Mouse (Mus musculus): ENCODE measurements around the gene Nup54. TPM values are rescaled to one million over a fixed set of nuclear protein-coding genes. Genes with fewer than 3 reads are reported as not detected.

Gene Nup54
- total and polyA plus RNA-seq, 2 experiments from 2014 or later, result 14.2 to 22.0 TPM

DNA sequence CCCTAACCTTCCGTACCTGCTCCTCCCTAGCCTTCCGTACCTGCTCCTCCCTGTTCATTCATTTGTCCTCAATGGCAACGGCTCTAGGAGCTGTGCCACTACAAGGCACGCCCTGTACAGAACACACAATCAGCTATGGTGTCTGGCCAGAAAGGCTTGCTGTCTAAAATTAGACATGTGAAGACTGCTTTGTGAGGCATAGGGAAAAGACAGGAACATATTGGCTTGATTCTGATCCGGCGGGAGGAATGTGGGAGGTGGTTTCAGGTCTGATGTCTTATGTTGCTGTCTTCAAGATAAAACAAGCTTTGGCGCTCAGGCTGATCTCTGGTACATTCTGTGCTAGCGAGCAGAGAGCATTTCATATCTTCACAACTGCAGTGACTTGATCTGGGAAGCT lies 44.4 kb downstream of the Nup54 start:
- Histone ChIP-seq H3K4me1 (ENCODE audit: control insufficient read depth, insufficient read depth) (peaks cover 51% of the 10 kb centered on the region), H3K4me3 (ENCODE audit: low read depth, low read length) (peak overlapping the region; percentile 22), H3K4me2 (ENCODE audit: low read depth, low read length) (peak overlapping the region; percentile 57), H3K9me3 (replicated peaks; ENCODE audit: control insufficient read depth, low read length) (no peaks in the 10 kb centered on the region), H3K9ac (replicated peaks; ENCODE audit: low read depth, low read length) (0 out of 2 replicates have a peak overlapping the region, but pooled peaks have one; percentile 52), H3K27me3 (ENCODE audit: control insufficient read depth, insufficient read depth, low read length) (no peaks in the 10 kb centered on the region), H3K36me3 (replicated peaks; ENCODE audit: control insufficient read depth, insufficient read depth, low read length) (peaks cover 16% of the 10 kb centered on the region), H3K27ac (ENCODE audit: low read depth) (peak overlapping the region; percentile 95)
- TF ChIP-seq EP300 (IDR thresholded peaks at IDR 0.05; ENCODE audit: low read depth) (peak; percentile 81), CTCF (IDR thresholded peaks at IDR 0.05; ENCODE audit: low read depth) (no peak)
- 15% methylated on average over 8 of the region's 8 CpGs for WGBS
- ATAC-seq (ENCODE audit: insufficient read depth, low read depth) (peak; percentile 62), DNase-seq (ENCODE audit: low spot score) (peak; percentile 78)

DNA sequence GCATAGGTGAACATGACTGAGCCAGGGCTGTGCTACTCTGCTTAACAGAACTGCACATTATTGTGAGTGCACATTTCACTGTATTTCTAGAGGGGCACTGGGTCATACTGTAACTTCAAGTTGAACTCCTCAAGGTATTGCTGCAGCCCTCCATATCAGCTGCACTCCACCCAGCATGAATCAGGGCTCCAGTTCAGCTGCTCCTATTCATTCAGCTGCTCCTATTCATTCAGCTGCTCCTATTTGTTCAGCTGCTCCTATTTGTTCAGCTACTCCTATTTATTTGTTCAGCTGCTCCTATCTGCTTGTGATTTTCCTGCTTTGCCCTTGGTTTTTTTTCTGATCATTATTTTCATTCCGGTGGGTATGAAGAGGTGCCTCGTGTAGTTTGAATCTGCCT lies 45.0 kb downstream of the Nup54 start:
- Histone ChIP-seq H3K27ac (ENCODE audit: low read depth) (peak overlapping the region; percentile 95), H3K9ac (replicated peaks; ENCODE audit: low read depth, low read length) (0 out of 2 replicates have a peak overlapping the region, but pooled peaks have one; percentile 3), H3K27me3 (ENCODE audit: control insufficient read depth, insufficient read depth, low read length) (no peaks in the 10 kb centered on the region), H3K4me1 (ENCODE audit: control insufficient read depth, insufficient read depth) (peaks cover 51% of the 10 kb centered on the region), H3K4me2 (ENCODE audit: low read depth, low read length) (peak overlapping the region; percentile 57), H3K36me3 (replicated peaks; ENCODE audit: control insufficient read depth, insufficient read depth, low read length) (peaks cover 16% of the 10 kb centered on the region), H3K9me3 (replicated peaks; ENCODE audit: control insufficient read depth, low read length) (no peaks in the 10 kb centered on the region), H3K4me3 (ENCODE audit: low read depth, low read length) (peak overlapping the region; percentile 22; the same call in 1 of the 2 replicates)
- no peak for ATAC-seq (ENCODE audit: insufficient read depth, low read depth)
- 64% methylated on average over 2 of the region's 2 CpGs for WGBS
- TF ChIP-seq EP300 (IDR thresholded peaks at IDR 0.05; ENCODE audit: low read depth) (no peak), CTCF (IDR thresholded peaks at IDR 0.05; ENCODE audit: low read depth) (no peak)
- no peak for DNase-seq (ENCODE audit: low spot score)

DNA sequence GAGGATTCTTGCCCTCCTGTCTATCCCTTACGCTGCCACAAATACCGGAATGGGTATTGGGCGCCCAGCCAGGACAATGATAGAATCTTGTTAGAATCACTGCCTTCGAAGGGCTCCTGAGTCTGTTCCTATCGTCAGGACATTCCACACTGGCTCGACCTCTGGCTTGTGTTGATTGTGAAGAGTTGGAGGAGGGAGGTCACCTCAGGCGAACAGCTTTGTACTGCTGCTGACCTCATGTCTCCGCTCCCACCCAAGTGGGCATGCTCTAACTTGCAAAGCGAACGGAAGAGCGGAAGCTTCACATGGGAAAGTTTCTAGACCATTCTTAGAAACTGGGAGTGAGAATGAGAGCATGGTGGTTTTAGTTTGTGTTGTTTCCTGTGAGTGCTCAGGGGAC lies 47.6 kb downstream of the Nup54 start:
- H3K27me3 ChIP-seq (ENCODE audit: control insufficient read depth, insufficient read depth, low read length), result no peaks in the 10 kb centered on the region
- no peaks in the 10 kb centered on the region for H3K9me3 ChIP-seq (replicated peaks; ENCODE audit: control insufficient read depth, low read length)
- peak overlapping the region; percentile 57 for H3K4me2 ChIP-seq (ENCODE audit: low read depth, low read length)
- H3K4me3 ChIP-seq (ENCODE audit: low read depth, low read length), result peak overlapping the region; percentile 37
- peaks cover 51% of the 10 kb centered on the region for H3K4me1 ChIP-seq (ENCODE audit: control insufficient read depth, insufficient read depth)
- peak overlapping the region; percentile 92 for H3K27ac ChIP-seq (ENCODE audit: low read depth)
- DNase-seq (ENCODE audit: low spot score) (peak; percentile 85), ATAC-seq (ENCODE audit: insufficient read depth, low read depth) (peak; percentile 82)
- TF ChIP-seq EP300 (IDR thresholded peaks at IDR 0.05; ENCODE audit: low read depth), result 0 out of 2 replicates have a peak, but pooled peaks have one; percentile 17
- TF ChIP-seq CTCF (IDR thresholded peaks at IDR 0.05; ENCODE audit: low read depth), result no peak
- H3K9ac ChIP-seq (replicated peaks; ENCODE audit: low read depth, low read length), result peak overlapping the region; percentile 48; the same call in 1 of the 2 replicates
- 7% methylated on average over 11 of the region's 11 CpGs for WGBS
- peaks cover under 1% of the 10 kb centered on the region; the same call in 1 of the 2 replicates for H3K36me3 ChIP-seq (replicated peaks; ENCODE audit: control insufficient read depth, insufficient read depth, low read length)

DNA sequence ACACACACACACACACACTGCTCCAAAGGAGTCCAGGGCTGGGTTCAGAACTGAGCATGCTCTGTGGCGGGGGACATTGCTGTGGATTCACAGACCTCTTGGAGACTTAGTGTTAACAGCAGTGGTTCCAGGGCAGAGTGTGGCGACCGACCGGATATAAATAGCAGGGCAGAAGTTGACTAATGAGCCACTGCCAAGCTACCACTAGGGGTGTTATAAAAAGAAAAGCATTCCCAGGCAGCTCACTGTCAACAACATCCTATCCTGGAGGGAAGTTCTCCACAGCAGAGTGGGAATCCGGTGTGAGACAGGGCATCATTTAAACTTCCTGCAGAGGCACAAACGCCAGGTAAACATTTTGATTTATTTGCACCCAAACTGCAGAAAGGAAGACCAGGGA lies 48.4 kb downstream of the Nup54 start:
- no peaks in the 10 kb centered on the region for H3K27me3 ChIP-seq (ENCODE audit: control insufficient read depth, insufficient read depth, low read length)
- DNase-seq (ENCODE audit: low spot score) (peak; percentile 90), ATAC-seq (ENCODE audit: insufficient read depth, low read depth) (peak; percentile 81)
- peak; percentile 54 for TF ChIP-seq CTCF (IDR thresholded peaks at IDR 0.05; ENCODE audit: low read depth)
- peak; percentile 59; the same call in 1 of the 2 replicates for TF ChIP-seq EP300 (IDR thresholded peaks at IDR 0.05; ENCODE audit: low read depth)
- H3K4me2 ChIP-seq (ENCODE audit: low read depth, low read length), result peak overlapping the region; percentile 57
- H3K36me3 ChIP-seq (replicated peaks; ENCODE audit: control insufficient read depth, insufficient read depth, low read length), result no peaks in the 10 kb centered on the region
- peak overlapping the region; percentile 44; the same call in 1 of the 2 replicates for H3K9ac ChIP-seq (replicated peaks; ENCODE audit: low read depth, low read length)
- H3K9me3 ChIP-seq (replicated peaks; ENCODE audit: control insufficient read depth, low read length), result no peaks in the 10 kb centered on the region
- H3K4me3 ChIP-seq (ENCODE audit: low read depth, low read length), result peak overlapping the region; percentile 37
- H3K27ac ChIP-seq (ENCODE audit: low read depth), result peak overlapping the region; percentile 92
- peaks cover 47% of the 10 kb centered on the region for H3K4me1 ChIP-seq (ENCODE audit: control insufficient read depth, insufficient read depth)
- WGBS, result 10% methylated on average over 6 of the region's 6 CpGs

DNA sequence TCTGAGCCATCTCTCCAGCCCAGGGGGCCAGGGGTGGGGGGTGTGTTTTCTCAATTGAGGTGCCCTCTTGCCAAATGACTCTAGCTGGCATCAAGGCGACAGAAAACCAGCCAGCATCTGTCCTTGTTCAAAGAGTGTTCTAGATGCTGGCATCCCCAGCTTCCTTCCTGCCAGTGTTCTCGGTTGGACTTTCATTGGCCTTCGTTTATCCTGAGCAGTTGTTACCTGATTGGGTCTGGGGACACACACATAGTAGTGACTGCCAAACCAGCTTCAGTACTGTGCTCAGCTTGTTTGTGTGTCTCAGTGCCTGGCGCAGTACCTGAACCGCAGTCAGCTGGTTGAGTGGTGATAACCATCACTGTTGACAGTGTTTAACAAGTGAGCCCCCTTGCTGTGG lies 48.9 kb downstream of the Nup54 start:
- TF ChIP-seq CTCF (IDR thresholded peaks at IDR 0.05; ENCODE audit: low read depth) (no peak), EP300 (IDR thresholded peaks at IDR 0.05; ENCODE audit: low read depth) (no peak)
- H3K4me3 ChIP-seq (ENCODE audit: low read depth, low read length), result no peak overlapping the region
- no peaks in the 10 kb centered on the region for H3K36me3 ChIP-seq (replicated peaks; ENCODE audit: control insufficient read depth, insufficient read depth, low read length)
- peak overlapping the region; percentile 92 for H3K27ac ChIP-seq (ENCODE audit: low read depth)
- H3K9ac ChIP-seq (replicated peaks; ENCODE audit: low read depth, low read length), result no peak overlapping the region
- H3K9me3 ChIP-seq (replicated peaks; ENCODE audit: control insufficient read depth, low read length), result no peaks in the 10 kb centered on the region
- no peaks in the 10 kb centered on the region for H3K27me3 ChIP-seq (ENCODE audit: control insufficient read depth, insufficient read depth, low read length)
- H3K4me1 ChIP-seq (ENCODE audit: control insufficient read depth, insufficient read depth), result peaks cover 41% of the 10 kb centered on the region
- WGBS, result 47% methylated on average over 5 of the region's 5 CpGs
- no peak overlapping the region for H3K4me2 ChIP-seq (ENCODE audit: low read depth, low read length)
- DNase-seq (ENCODE audit: low spot score) (no peak), ATAC-seq (ENCODE audit: insufficient read depth, low read depth) (peak; percentile 5; the same call in 1 of the 2 replicates)

DNA sequence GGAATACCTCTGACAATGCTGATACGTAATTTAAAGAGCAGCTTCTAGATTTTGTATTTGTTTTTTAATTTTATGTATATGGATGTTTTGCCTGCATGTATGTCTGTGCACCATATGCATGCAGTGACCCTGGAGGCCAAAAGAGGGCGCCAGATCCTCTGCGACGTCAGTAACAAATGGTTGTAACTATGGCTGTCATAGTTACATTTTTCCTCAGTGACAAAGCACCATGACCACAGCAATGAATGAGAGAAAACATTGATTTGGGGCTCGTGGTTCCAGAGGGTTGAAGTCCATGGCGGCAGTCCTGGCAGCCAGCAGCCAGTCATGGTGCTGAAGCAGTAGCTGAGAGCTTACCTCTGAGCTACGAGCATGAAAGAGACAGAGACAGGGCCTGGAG lies 50.2 kb downstream of the Nup54 start:
- WGBS, result 58% methylated on average over 7 of the region's 7 CpGs
- H3K27me3 ChIP-seq (ENCODE audit: control insufficient read depth, insufficient read depth, low read length), result no peaks in the 10 kb centered on the region
- DNase-seq (ENCODE audit: low spot score) (no peak), ATAC-seq (ENCODE audit: insufficient read depth, low read depth) (no peak)
- H3K4me2 ChIP-seq (ENCODE audit: low read depth, low read length), result no peak overlapping the region
- no peak overlapping the region for H3K4me3 ChIP-seq (ENCODE audit: low read depth, low read length)
- no peak for TF ChIP-seq EP300 (IDR thresholded peaks at IDR 0.05; ENCODE audit: low read depth)
- peak; percentile 60 for TF ChIP-seq CTCF (IDR thresholded peaks at IDR 0.05; ENCODE audit: low read depth)
- peaks cover 34% of the 10 kb centered on the region for H3K4me1 ChIP-seq (ENCODE audit: control insufficient read depth, insufficient read depth)
- no peak overlapping the region for H3K27ac ChIP-seq (ENCODE audit: low read depth)
- H3K9me3 ChIP-seq (replicated peaks; ENCODE audit: control insufficient read depth, low read length), result no peaks in the 10 kb centered on the region
- H3K36me3 ChIP-seq (replicated peaks; ENCODE audit: control insufficient read depth, insufficient read depth, low read length), result no peaks in the 10 kb centered on the region
- H3K9ac ChIP-seq (replicated peaks; ENCODE audit: low read depth, low read length), result no peak overlapping the region

All from heart, postnatal 0 days (tissue).